Mouse (Mus musculus) embryonic facial prominence, embryonic 14.5 days (tissue): ENCODE data around the gene Hectd4. TPM values are rescaled to one million over a fixed set of nuclear protein-coding genes. Genes with fewer than 3 reads are reported as not detected.

Source experiments
- ATAC-seq: fragments of 200-750 bp; cut with Nextera tagmentation; 2 replicates; pipeline ENCODE4 v1.8.0; 2017; ENCODE audit warnings: low read depth, moderate number of reproducible peaks, moderate TSS enrichment
- DNase-seq: peaks from one replicate; pipeline ENCODE4 v3.0.0-alpha.2; 2015; ENCODE audit warnings: low spot score
- H3K27ac ChIP-seq: fragments of 300-500 bp; sonication (generic); replicated peaks from 2 replicates; pipeline ENCODE4 v1.5.1; 2014; ENCODE audit warnings: low read depth, mild to moderate bottlenecking, low read length, moderate library complexity
- H3K27me3 ChIP-seq: fragments of 300-500 bp; sonication (generic); replicated peaks from 2 replicates; pipeline ENCODE4 v1.6.1; 2014; ENCODE audit warnings: low read length; ENCODE audit not compliant: control insufficient read depth, insufficient read depth
- H3K36me3 ChIP-seq: fragments of 300-500 bp; sonication (generic); 2 replicates; pipeline ENCODE4 v1.6.1; 2014; ENCODE audit warnings: low read length, mixed read lengths; ENCODE audit not compliant: control insufficient read depth, insufficient read depth
- H3K4me1 ChIP-seq: fragments of 300-500 bp; sonication (generic); 2 replicates; pipeline ENCODE4 v1.6.1; 2014; ENCODE audit warnings: antibody characterized with exemption, low read length; ENCODE audit not compliant: control insufficient read depth, insufficient read depth
- H3K4me2 ChIP-seq: fragments of 300-500 bp; sonication (generic); 2 replicates; pipeline ENCODE4 v1.6.1; 2014; ENCODE audit warnings: low read depth, mild to moderate bottlenecking, low read length, moderate library complexity, mixed read lengths
- H3K4me3 ChIP-seq: fragments of 300-500 bp; sonication (generic); 2 replicates; pipeline ENCODE4 v1.5.1; 2014; ENCODE audit warnings: low read depth, mild to moderate bottlenecking, low read length
- H3K9ac ChIP-seq: fragments of 300-500 bp; sonication (generic); 2 replicates; pipeline ENCODE4 v1.6.1; 2014; ENCODE audit warnings: low read depth, mild to moderate bottlenecking, low read length, moderate library complexity, mixed read lengths
- H3K9me3 ChIP-seq: fragments of 300-500 bp; sonication (generic); 2 replicates; pipeline ENCODE4 v1.6.1; 2016; ENCODE audit warnings: low read length; ENCODE audit not compliant: control insufficient read depth
- WGBS: fragments of 180-500 bp; shearing (Covaris S2); extraction: QIAGEN DNeasy Blood & Tissue Kit; methylation state at CpG from one replicate; pipeline ENCODE4 v1.1.7; 2014; 5-methylcytosine and 5-hydroxymethylcytosine counted together
- polyA plus RNA-seq: library from polyadenylated mRNA; unstranded; fragments of >200 nt; fragmentation: Nextera tagmentation; extraction: Ambion mirVana; gene quantifications from 2 replicates; pipeline ENCODE4 v1.2.1, GENCODE M21; 2014

The Hectd4 gene
- polyA plus RNA-seq, 1 experiment from 2014 or later, result 7.3 TPM

DNA sequence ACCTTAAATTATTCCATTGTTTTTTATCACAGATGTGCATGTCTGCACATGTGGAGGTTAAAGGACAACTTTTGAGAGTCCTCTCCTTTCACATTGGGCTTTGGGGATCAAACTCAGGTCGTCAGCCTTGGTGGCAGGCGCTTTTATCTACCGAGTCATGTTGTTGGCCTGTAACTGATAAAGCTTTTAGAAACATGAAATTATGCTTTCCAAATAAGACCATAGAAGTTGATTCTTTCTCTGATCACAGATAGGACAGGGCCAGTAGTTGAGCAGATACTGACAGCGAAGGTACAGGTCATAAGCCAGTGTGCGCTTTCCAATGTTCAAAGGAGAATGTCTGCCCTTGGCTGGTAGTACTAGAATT, 24.3 kb downstream of the Hectd4 start:
- no peaks in the 10 kb centered on the region for H3K9me3 ChIP-seq
- H3K4me2 ChIP-seq, result no peak overlapping the region
- no peak for ATAC-seq
- no peak for DNase-seq
- H3K27ac ChIP-seq, result no peak overlapping the region
- no peak overlapping the region for H3K4me3 ChIP-seq
- 90% methylated on average over 5 of the region's 5 CpGs for WGBS
- H3K9ac ChIP-seq, result no peak overlapping the region
- H3K36me3 ChIP-seq, result no peaks in the 10 kb centered on the region
- H3K4me1 ChIP-seq, result no peaks in the 10 kb centered on the region
- no peaks in the 10 kb centered on the region for H3K27me3 ChIP-seq

DNA sequence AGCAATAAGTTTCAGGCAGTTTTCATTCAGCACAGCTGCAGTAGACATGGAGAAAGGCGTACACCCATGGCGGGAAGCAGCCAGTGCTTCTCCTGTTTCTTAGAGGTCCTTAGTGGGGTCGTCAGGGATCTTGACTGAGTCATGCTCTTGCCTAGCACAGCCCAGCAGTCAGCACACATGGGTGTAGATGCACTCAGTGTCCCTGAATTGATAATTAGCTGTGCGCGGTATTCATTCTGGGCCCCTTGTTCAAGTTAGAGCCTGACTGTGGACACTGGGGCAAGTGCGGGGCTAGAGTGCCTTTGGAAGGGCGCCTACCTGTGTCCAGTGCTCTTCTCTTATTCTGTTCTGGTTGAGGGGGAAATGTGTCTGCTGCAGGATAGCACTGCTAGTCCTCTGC, 25.2 kb downstream of the Hectd4 start:
- Histone ChIP-seq H3K9ac (no peak overlapping the region), H3K27me3 (no peaks in the 10 kb centered on the region), H3K4me2 (no peak overlapping the region), H3K36me3 (no peaks in the 10 kb centered on the region), H3K9me3 (no peaks in the 10 kb centered on the region), H3K4me1 (no peaks in the 10 kb centered on the region), H3K4me3 (no peak overlapping the region), H3K27ac (no peak overlapping the region)
- WGBS, result 82% methylated on average over 7 of the region's 7 CpGs
- ATAC-seq (no peak), DNase-seq (no peak)

- no peaks in the 10 kb centered on the region for H3K27me3 ChIP-seq
- H3K4me1 ChIP-seq, result no peaks in the 10 kb centered on the region
- no peak overlapping the region for H3K27ac ChIP-seq
- no peak overlapping the region for H3K4me2 ChIP-seq
- H3K9ac ChIP-seq, result no peak overlapping the region
- no peak overlapping the region for H3K4me3 ChIP-seq
- ATAC-seq (no peak), DNase-seq (no peak)
- WGBS, result 79% methylated on average over 3 of the region's 3 CpGs
- H3K9me3 ChIP-seq, result no peaks in the 10 kb centered on the region
- H3K36me3 ChIP-seq, result peaks cover 1% of the 10 kb centered on the region; the same call in 1 of the 2 replicates
These were observed 28.9 kb downstream of the Hectd4 start for GRCm38 (mm10) chr5:121248766-121249394.

- Histone ChIP-seq H3K27ac (no peak overlapping the region), H3K4me2 (no peak overlapping the region), H3K4me3 (no peak overlapping the region), H3K9me3 (no peaks in the 10 kb centered on the region), H3K36me3 (peaks cover 9% of the 10 kb centered on the region; the same call in 1 of the 2 replicates), H3K9ac (no peak overlapping the region), H3K4me1 (no peaks in the 10 kb centered on the region), H3K27me3 (no peaks in the 10 kb centered on the region)
- WGBS, result 90% methylated on average over 3 of the region's 3 CpGs
- no peak for ATAC-seq
- DNase-seq, result no peak
These were observed 29.7 kb downstream of the Hectd4 start for GRCm38 (mm10) chr5:121249693-121250092.

DNA sequence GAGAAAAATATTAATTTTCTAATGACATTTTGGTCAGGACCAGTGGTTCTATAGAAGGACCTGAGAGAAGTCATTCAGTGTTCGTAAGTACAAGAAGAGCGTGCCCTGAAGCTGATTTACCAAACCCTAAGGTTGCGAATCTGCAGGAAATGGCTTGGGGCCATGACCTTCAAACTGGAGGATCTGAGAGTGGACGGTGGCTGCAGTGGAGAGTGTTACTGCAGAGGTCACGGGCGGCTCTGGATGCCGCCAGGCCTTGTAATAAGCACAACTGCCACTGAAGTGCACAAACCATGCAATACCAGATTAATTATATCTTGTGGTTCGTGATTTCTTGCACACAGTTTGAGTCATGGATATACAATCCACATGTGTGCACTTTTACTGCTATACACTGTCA, 31.8 kb downstream of the Hectd4 start:
- DNase-seq (no peak), ATAC-seq (no peak)
- Histone ChIP-seq H3K4me3 (no peak overlapping the region), H3K4me1 (no peaks in the 10 kb centered on the region), H3K27ac (no peak overlapping the region), H3K9me3 (no peaks in the 10 kb centered on the region), H3K36me3 (peaks cover 17% of the 10 kb centered on the region), H3K4me2 (no peak overlapping the region), H3K27me3 (no peaks in the 10 kb centered on the region), H3K9ac (no peak overlapping the region)
- WGBS, result 59% methylated on average over 8 of the region's 8 CpGs

GRCm38 (mm10) chr5:121253816-121254497, 33.9 kb downstream of the Hectd4 start:
- ATAC-seq, result no peak
- no peak overlapping the region for H3K4me3 ChIP-seq
- WGBS, result 86% methylated on average over 18 of the region's 18 CpGs
- no peak overlapping the region for H3K4me2 ChIP-seq
- no peak overlapping the region for H3K27ac ChIP-seq
- no peak for DNase-seq
- no peaks in the 10 kb centered on the region for H3K9me3 ChIP-seq
- no peaks in the 10 kb centered on the region for H3K4me1 ChIP-seq
- peaks cover 25% of the 10 kb centered on the region for H3K36me3 ChIP-seq
- no peaks in the 10 kb centered on the region for H3K27me3 ChIP-seq
- no peak overlapping the region for H3K9ac ChIP-seq

DNA sequence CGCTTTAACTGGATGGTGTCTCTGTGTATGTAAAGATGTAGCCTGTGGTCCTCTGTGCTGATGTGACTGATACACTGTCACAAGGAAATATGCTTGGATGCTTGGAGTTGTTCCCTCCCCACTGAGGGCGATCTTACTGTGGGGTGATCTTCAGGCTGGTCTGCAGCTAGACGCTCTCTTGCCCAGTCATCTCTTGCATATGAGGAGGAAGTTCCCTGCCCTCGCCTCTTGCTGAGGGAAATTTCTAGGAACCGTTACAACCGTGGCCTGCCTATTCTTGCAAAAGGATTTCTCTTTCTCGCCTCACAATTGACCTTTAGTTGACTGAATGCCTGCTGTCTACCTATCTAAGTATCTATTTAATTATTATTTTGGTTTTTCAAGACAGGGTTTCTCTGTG, 35.0 kb downstream of the Hectd4 start:
- no peak for ATAC-seq
- 86% methylated on average over 7 of the region's 7 CpGs for WGBS
- Histone ChIP-seq H3K27me3 (no peaks in the 10 kb centered on the region), H3K4me2 (no peak overlapping the region), H3K27ac (no peak overlapping the region), H3K4me3 (no peak overlapping the region), H3K9ac (no peak overlapping the region), H3K9me3 (no peaks in the 10 kb centered on the region), H3K4me1 (no peaks in the 10 kb centered on the region), H3K36me3 (peaks cover 32% of the 10 kb centered on the region)
- DNase-seq, result no peak

GRCm38 (mm10) chr5:121261806-121262205, 41.8 kb downstream of the Hectd4 start:
- H3K9me3 ChIP-seq, result no peaks in the 10 kb centered on the region
- ATAC-seq (no peak), DNase-seq (no peak)
- H3K9ac ChIP-seq, result no peak overlapping the region
- H3K4me2 ChIP-seq, result no peak overlapping the region
- no peaks in the 10 kb centered on the region for H3K4me1 ChIP-seq
- no peak overlapping the region for H3K4me3 ChIP-seq
- WGBS, result 94% methylated on average over 3 of the region's 3 CpGs
- no peaks in the 10 kb centered on the region for H3K27me3 ChIP-seq
- H3K36me3 ChIP-seq, result peaks cover 47% of the 10 kb centered on the region
- H3K27ac ChIP-seq, result no peak overlapping the region

DNA sequence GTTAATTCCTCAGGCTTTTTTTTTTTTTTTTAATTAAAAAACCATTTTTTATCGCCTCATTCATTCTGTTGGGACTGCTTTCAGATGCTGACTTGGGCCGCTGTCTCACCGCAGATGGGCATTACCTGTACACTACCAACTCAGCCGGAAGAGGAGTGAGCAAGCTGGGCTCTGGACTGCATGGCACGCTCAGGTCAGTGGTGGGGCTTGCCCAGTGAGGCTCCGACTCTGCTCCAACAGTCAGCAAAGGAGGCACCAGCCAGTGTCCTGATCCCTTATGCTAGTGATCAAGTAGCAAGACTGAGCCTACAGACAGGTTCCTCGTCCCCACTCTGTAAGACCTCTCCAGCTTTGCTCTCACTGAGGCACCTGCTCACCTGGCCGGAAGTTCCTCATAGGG, 42.4 kb downstream of the Hectd4 start:
- Histone ChIP-seq H3K9ac (no peak overlapping the region), H3K4me1 (no peaks in the 10 kb centered on the region), H3K9me3 (no peaks in the 10 kb centered on the region), H3K27me3 (no peaks in the 10 kb centered on the region), H3K4me3 (no peak overlapping the region), H3K36me3 (peaks cover 47% of the 10 kb centered on the region), H3K4me2 (no peak overlapping the region), H3K27ac (no peak overlapping the region)
- 93% methylated on average over 8 of the region's 8 CpGs for WGBS
- DNase-seq (no peak), ATAC-seq (no peak)
